Mouse (Mus musculus) E14TG2a.4 (cell line): ENCODE measurements around the gene Ubald2.

Experiments
- CTCF ChIP-seq: conservative IDR thresholded peaks from 2 replicates; pipeline ENCODE4 v1.5.1; 2014; ENCODE audit warnings: low read length
- NANOG ChIP-seq: IDR thresholded peaks from 2 replicates; pipeline ENCODE4 v1.6.1; 2014; ENCODE audit warnings: borderline replicate concordance, low read length, mixed read lengths
- POU5F1 ChIP-seq: IDR thresholded peaks from 2 replicates; pipeline ENCODE4 v1.6.1; 2014; ENCODE audit warnings: low read length, borderline replicate concordance

GRCm38 (mm10) chr11:116476696-116477095, 42.8 kb downstream of the Ubald2 start:
- no peak for TF ChIP-seq CTCF
- TF ChIP-seq NANOG = no peak
- no peak for TF ChIP-seq POU5F1
